Mouse (Mus musculus) small intestine, adult 2 months (tissue): ENCODE results near the gene Trappc10. TPM values are rescaled to one million over a fixed set of nuclear protein-coding genes. Genes with fewer than 3 reads are reported as not detected.

Source experiments
- H3K27ac ChIP-seq: fragments of 200-500 bp; 2 replicates; pipeline ENCODE4 v1.5.1; 2012; ENCODE audit warnings: low read depth, low read length, control low read depth, inconsistent platforms; ENCODE audit not compliant: insufficient read depth
- H3K27me3 ChIP-seq: fragments of 200-500 bp; 2 replicates; pipeline ENCODE4 v1.6.1; 2012; ENCODE audit warnings: mild to moderate bottlenecking, moderate library complexity, low read length, inconsistent platforms; ENCODE audit not compliant: control insufficient read depth, insufficient read depth
- H3K36me3 ChIP-seq: fragments of 200-500 bp; 2 replicates; pipeline ENCODE4 v1.6.1; 2012; ENCODE audit warnings: mild to moderate bottlenecking, low read length, control low read depth, inconsistent platforms; ENCODE audit not compliant: control insufficient read depth, insufficient read depth
- H3K4me1 ChIP-seq: fragments of 200-500 bp; 2 replicates; pipeline ENCODE4 v1.6.1; 2012; ENCODE audit warnings: low read length, inconsistent platforms, mixed read lengths; ENCODE audit not compliant: control insufficient read depth, insufficient read depth, insufficient read length
- H3K4me3 ChIP-seq: fragments of 200-500 bp; 2 replicates; pipeline ENCODE4 v1.5.1; 2012; ENCODE audit warnings: low read depth, mild to moderate bottlenecking, control low read depth, inconsistent platforms, low read length, moderate library complexity
- CTCF ChIP-seq: fragments of 200-500 bp; IDR thresholded peaks from 2 replicates; pipeline ENCODE4 v1.5.1; 2012; ENCODE audit warnings: low read depth, mild to moderate bottlenecking, control low read depth, inconsistent platforms, low read length, moderate library complexity, mixed read lengths; ENCODE audit not compliant: insufficient replicate concordance, insufficient read length; ENCODE audit errors: extremely low read depth
- POLR2A ChIP-seq: fragments of 200-500 bp; IDR thresholded peaks from 2 replicates; pipeline ENCODE4 v1.6.1; 2012; ENCODE audit warnings: low read depth, mild to moderate bottlenecking, control low read depth, inconsistent platforms, low read length, moderate library complexity
- WGBS: fragments of 180-500 bp; shearing (Covaris S2); methylation state at CpG from one replicate; pipeline ENCODE4 v1.1.7; 2018; 5-methylcytosine and 5-hydroxymethylcytosine counted together
- polyA plus RNA-seq: library from polyadenylated mRNA; depleted of rRNA; stranded (reverse); fragments of >200 nt; gene quantifications from 2 replicates; pipeline ENCODE4 v1.2.3, GENCODE M21; 2012

Trappc10 gene
- polyA plus RNA-seq, 1 experiment = 69.9 TPM

GRCm38 (mm10) chr10:78163923-78164322 is 80.5 kb downstream of the Trappc10 start:
- 16% methylated on average over 4 of the region's 4 CpGs for WGBS
- Histone ChIP-seq H3K4me1 (peaks cover 9% of the 10 kb centered on the region), H3K4me3 (no peak overlapping the region), H3K36me3 (peaks cover 15% of the 10 kb centered on the region), H3K27me3 (no peaks in the 10 kb centered on the region), H3K27ac (no peak overlapping the region)
- TF ChIP-seq POLR2A = no peak
- peak; percentile 82; the same call in 1 of the 2 replicates for TF ChIP-seq CTCF

DNA sequence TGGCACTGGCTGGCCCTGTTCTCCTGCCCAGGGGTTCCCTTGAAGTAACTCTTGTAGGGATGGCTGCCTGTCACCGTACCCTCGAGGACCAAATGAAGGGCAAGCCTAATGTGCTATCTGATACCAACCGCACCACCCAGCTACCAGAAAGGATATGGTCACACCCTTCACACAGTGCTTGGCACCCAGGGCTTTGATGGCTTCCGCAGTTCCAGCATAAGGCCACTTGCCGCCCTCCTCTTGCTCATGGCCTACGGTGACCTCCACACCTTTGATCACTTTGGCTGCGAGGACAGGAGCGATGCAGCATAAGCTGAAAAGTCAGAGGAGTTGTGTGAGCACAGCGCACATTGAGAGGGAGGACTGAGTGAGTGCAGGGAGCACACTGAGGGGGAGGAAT is 81.2 kb downstream of the Trappc10 start:
- TF ChIP-seq POLR2A (no peak), CTCF (no peak)
- Histone ChIP-seq H3K27me3 (no peaks in the 10 kb centered on the region), H3K4me1 (peaks cover 8% of the 10 kb centered on the region), H3K36me3 (peaks cover 15% of the 10 kb centered on the region), H3K27ac (no peak overlapping the region), H3K4me3 (no peak overlapping the region)
- 94% methylated on average over 9 of the region's 9 CpGs for WGBS

DNA sequence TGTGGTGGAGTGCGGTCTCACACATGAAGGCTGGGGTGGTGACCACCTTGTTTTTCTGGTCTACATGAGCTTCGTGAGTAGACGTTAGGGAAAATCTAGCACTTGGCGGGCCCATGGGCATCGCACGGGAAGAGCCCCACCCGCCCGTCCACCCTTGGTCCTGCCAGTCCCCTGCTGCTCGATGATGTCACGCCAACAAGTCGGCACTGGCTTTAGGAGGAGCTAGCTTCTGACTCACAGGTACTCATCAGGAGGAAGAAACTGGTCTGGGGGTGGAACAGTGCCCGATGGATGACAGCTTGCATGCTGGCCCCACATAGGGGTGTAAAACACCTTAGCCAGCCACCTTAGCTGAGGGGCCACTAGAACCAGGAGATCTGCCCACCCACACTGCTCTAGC is 81.8 kb downstream of the Trappc10 start:
- H3K36me3 ChIP-seq = peaks cover 15% of the 10 kb centered on the region
- H3K27ac ChIP-seq = no peak overlapping the region
- peaks cover 10% of the 10 kb centered on the region for H3K4me1 ChIP-seq
- no peak overlapping the region for H3K4me3 ChIP-seq
- TF ChIP-seq CTCF (no peak), POLR2A (no peak)
- no peaks in the 10 kb centered on the region for H3K27me3 ChIP-seq
- WGBS = 95% methylated on average over 12 of the region's 12 CpGs

DNA sequence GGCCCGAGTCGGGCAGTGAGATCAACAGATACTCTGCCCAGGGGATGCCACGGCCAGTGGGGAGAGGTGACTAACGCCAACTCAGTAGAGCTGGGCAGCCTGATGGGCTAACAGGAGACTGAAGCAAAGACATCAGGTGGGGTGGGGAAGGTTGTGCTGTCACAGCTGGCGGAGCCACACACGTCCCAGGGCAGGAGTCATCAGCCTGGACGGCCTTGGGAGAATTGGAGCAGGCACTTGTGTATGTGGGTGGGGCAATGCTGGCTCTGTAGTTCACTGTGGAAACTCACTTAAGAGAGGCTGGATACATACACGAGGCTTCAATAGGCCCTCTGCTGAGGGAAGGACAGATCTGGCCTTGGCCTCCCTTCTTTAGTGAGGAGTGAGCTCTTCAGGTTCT is 83.3 kb downstream of the Trappc10 start:
- no peak overlapping the region for H3K27ac ChIP-seq
- H3K36me3 ChIP-seq = peaks cover 8% of the 10 kb centered on the region
- no peak for TF ChIP-seq POLR2A
- no peak for TF ChIP-seq CTCF
- 74% methylated on average over 8 of the region's 8 CpGs for WGBS
- H3K4me3 ChIP-seq = no peak overlapping the region
- peaks cover 13% of the 10 kb centered on the region for H3K4me1 ChIP-seq
- no peaks in the 10 kb centered on the region for H3K27me3 ChIP-seq

GRCm38 (mm10) chr10:78160369-78161095 is 83.9 kb downstream of the Trappc10 start:
- H3K4me1 ChIP-seq = peaks cover 13% of the 10 kb centered on the region
- no peak overlapping the region for H3K4me3 ChIP-seq
- no peak overlapping the region; the same call in 1 of the 2 replicates for H3K27ac ChIP-seq
- TF ChIP-seq CTCF (no peak), POLR2A (peak; percentile 27; the same call in 1 of the 2 replicates)
- peaks cover 6% of the 10 kb centered on the region; the same call in 1 of the 2 replicates for H3K36me3 ChIP-seq
- no peaks in the 10 kb centered on the region for H3K27me3 ChIP-seq
- 81% methylated on average over 16 of the region's 16 CpGs for WGBS

DNA sequence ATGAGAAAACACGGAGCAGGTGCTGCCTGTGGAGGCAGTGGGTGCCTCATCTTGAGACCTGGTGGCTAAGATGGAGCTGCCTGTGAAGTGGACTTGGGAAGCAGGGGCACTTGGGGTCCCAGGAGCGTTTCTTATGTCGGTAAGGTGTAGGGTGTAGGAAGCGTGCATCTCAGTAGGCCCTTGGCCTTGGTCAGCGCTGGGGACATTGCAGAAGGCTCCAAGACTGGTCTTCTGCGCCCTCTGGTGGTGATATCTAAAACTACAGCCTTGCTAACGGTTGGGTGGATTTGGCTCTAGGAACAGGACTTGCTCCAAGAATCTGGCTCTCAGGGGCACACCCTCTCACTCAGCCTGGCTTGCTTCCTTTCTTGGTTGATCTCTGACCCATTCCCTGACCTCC is 84.5 kb downstream of the Trappc10 start:
- H3K4me3 ChIP-seq = peak overlapping the region; percentile 49
- WGBS = 2% methylated on average over 7 of the region's 7 CpGs

GRCm38 (mm10) chr10:78159252-78159878 is 85.1 kb downstream of the Trappc10 start:
- Histone ChIP-seq H3K36me3 (peaks cover under 1% of the 10 kb centered on the region; the same call in 1 of the 2 replicates), H3K4me1 (peaks cover 13% of the 10 kb centered on the region), H3K27me3 (no peaks in the 10 kb centered on the region), H3K4me3 (peak overlapping the region; percentile 49), H3K27ac (peak overlapping the region; percentile 81)
- WGBS = 6% methylated on average over 17 of the region's 17 CpGs
- TF ChIP-seq POLR2A (peak; percentile 52; the same call in 1 of the 2 replicates), CTCF (no peak)

More for the DNA sequence above, 84.5 kb downstream of the Trappc10 start:
- no peaks in the 10 kb centered on the region for H3K27me3 ChIP-seq
- H3K36me3 ChIP-seq = peaks cover 5% of the 10 kb centered on the region; the same call in 1 of the 2 replicates
- TF ChIP-seq CTCF = peak; percentile 92; the same call in 1 of the 2 replicates
- no peak for TF ChIP-seq POLR2A
- peak overlapping the region; percentile 81 for H3K27ac ChIP-seq
- H3K4me1 ChIP-seq = peaks cover 13% of the 10 kb centered on the region
